Mouse (Mus musculus) kidney, postnatal 14 days (tissue): ENCODE results near the gene Tcap.

Experiments used
- DNase-seq: peaks from one replicate; pipeline ENCODE4 v3.0.0; 2022; ENCODE audit warnings: mixed read lengths

The Tcap gene

GRCm38 (mm10) chr11:98355732-98356299 is 27.8 kb upstream of the Tcap start:
- DNase-seq = peak; percentile 71

- no peak for DNase-seq
Observed at GRCm38 (mm10) chr11:98356625-98357394, 26.8 kb upstream of the Tcap start.

GRCm38 (mm10) chr11:98357396-98358160 is 26.0 kb upstream of the Tcap start:
- peak; percentile 68 for DNase-seq

- peak; percentile 94 for DNase-seq
Observed at GRCm38 (mm10) chr11:98358161-98359083, 25.2 kb upstream of the Tcap start, which contains the start of gene Stard3. Gene Stard3, plus strand, starts transcription at chr11:98358368.

GRCm38 (mm10) chr11:98360866-98361521 is 22.6 kb upstream of the Tcap start:
- DNase-seq = no peak

GRCm38 (mm10) chr11:98363817-98364216 is 19.8 kb upstream of the Tcap start:
- no peak for DNase-seq

- no peak for DNase-seq
Observed at GRCm38 (mm10) chr11:98364410-98364809, 19.2 kb upstream of the Tcap start.

- DNase-seq = no peak
Observed at GRCm38 (mm10) chr11:98366290-98366689, 17.3 kb upstream of the Tcap start.

GRCm38 (mm10) chr11:98367171-98367862 is 16.3 kb upstream of the Tcap start:
- DNase-seq = no peak

- DNase-seq = no peak
Observed at GRCm38 (mm10) chr11:98367863-98368186, 15.8 kb upstream of the Tcap start.

- no peak for DNase-seq
Observed at GRCm38 (mm10) chr11:98369337-98369736, 14.3 kb upstream of the Tcap start.

- no peak for DNase-seq
Observed at GRCm38 (mm10) chr11:98370588-98370987, 13.0 kb upstream of the Tcap start.

- DNase-seq = no peak
Observed at GRCm38 (mm10) chr11:98371556-98372240, 11.9 kb upstream of the Tcap start.

GRCm38 (mm10) chr11:98372406-98372805 is 11.2 kb upstream of the Tcap start:
- peak; percentile 64 for DNase-seq

- DNase-seq = no peak
Observed at GRCm38 (mm10) chr11:98373244-98373643, 10.4 kb upstream of the Tcap start.

- no peak for DNase-seq
Observed at GRCm38 (mm10) chr11:98374266-98374665, 9.3 kb upstream of the Tcap start.

- no peak for DNase-seq
Observed at GRCm38 (mm10) chr11:98376756-98377155, 6.9 kb upstream of the Tcap start.

- DNase-seq = no peak
Observed at GRCm38 (mm10) chr11:98377787-98378186, 5.8 kb upstream of the Tcap start.

GRCm38 (mm10) chr11:98379379-98379778 is 4.2 kb upstream of the Tcap start:
- DNase-seq = no peak

- peak; percentile 64 for DNase-seq
Observed at GRCm38 (mm10) chr11:98380106-98380505, 3.5 kb upstream of the Tcap start.

GRCm38 (mm10) chr11:98381651-98382050 is 2.0 kb upstream of the Tcap start:
- no peak for DNase-seq
